ENCODE assay signal across 8 mouse cellular contexts in genomic region chr2:35200898-35201668, GRCm38 (mm10). TPM values are rescaled to one million over a fixed set of nuclear protein-coding genes. Genes with fewer than 3 reads are reported as not detected.
DNase-seq lines count a peak whose midpoint lies in the region; ATAC-seq and TF ChIP-seq lines count a peak whose summit lies in the region.

Rab14 (minus strand) TSS chr2:35201120.

- TF ChIP-seq CTCF in E14TG2a.4 (conservative IDR thresholded peaks at IDR 0.05; ENCODE audit: low read length), result no peak
- TF ChIP-seq CTCF in heart, postnatal 0 days (IDR thresholded peaks at IDR 0.05; ENCODE audit: low read depth), result no peak
- 0 out of 2 replicates have a peak, but pooled peaks have one; percentile 13 for TF ChIP-seq CTCF in testis, adult 2 months (IDR thresholded peaks at IDR 0.05; ENCODE audit: control insufficient read depth, insufficient read depth, insufficient replicate concordance, low read depth, low read length)

- ATAC-seq in forebrain, embryonic 12.5 days (ENCODE audit: low FRiP score), result peak; percentile 98
- ATAC-seq in heart, postnatal 0 days (ENCODE audit: insufficient read depth, low read depth), result peak; percentile 97
- ATAC-seq in liver, embryonic 16.5 days (ENCODE audit: low read depth), result peak; percentile 94
- peak; percentile 98 for ATAC-seq in neural tube, embryonic 13.5 days (ENCODE audit: low read depth)

- under 1% methylated on average over 45 of the region's 47 CpGs for WGBS in forebrain, embryonic 12.5 days
- WGBS in heart, postnatal 0 days, result under 1% methylated on average over 46 of the region's 47 CpGs
- under 1% methylated on average over 47 of the region's 47 CpGs for WGBS in liver, embryonic 16.5 days (ENCODE audit: insufficient replicate concordance)
- under 1% methylated on average over 42 of the region's 47 CpGs for WGBS in neural tube, embryonic 13.5 days

- H3K27ac ChIP-seq in forebrain, embryonic 12.5 days, result peak within 1 kb of the TSS; percentile 98
- H3K27ac ChIP-seq in heart, postnatal 0 days (ENCODE audit: low read depth), result peak within 1 kb of the TSS; percentile 99
- H3K27ac ChIP-seq in liver, embryonic 16.5 days (ENCODE audit: low read length), result peak within 1 kb of the TSS; percentile 96
- H3K27ac ChIP-seq in neural tube, embryonic 13.5 days (replicated peaks), result peak within 1 kb of the TSS; percentile 98
- peak within 1 kb of the TSS; percentile 99 for H3K27ac ChIP-seq in testis, adult 2 months (ENCODE audit: control insufficient read depth, insufficient read depth, low read depth, low read length)

- H3K9ac ChIP-seq in forebrain, embryonic 12.5 days, result peak within 1 kb of the TSS; percentile 99
- peak within 1 kb of the TSS; percentile 100 for H3K9ac ChIP-seq in heart, postnatal 0 days (replicated peaks; ENCODE audit: low read depth, low read length)
- peak within 1 kb of the TSS; percentile 99 for H3K9ac ChIP-seq in liver, embryonic 16.5 days (ENCODE audit: low read depth, low read length)
- H3K9ac ChIP-seq in neural tube, embryonic 13.5 days, result peak within 1 kb of the TSS; percentile 100

- no peaks in the 10 kb centered on the region for H3K27me3 ChIP-seq in E14TG2a.4 (ENCODE audit: insufficient read depth, low read length)
- 0 out of 2 replicates have a peak, but pooled peaks cover 8% of the 10 kb centered on the region for H3K27me3 ChIP-seq in forebrain, embryonic 12.5 days
- H3K27me3 ChIP-seq in heart, postnatal 0 days (ENCODE audit: control insufficient read depth, insufficient read depth, low read length), result no peaks in the 10 kb centered on the region
- H3K27me3 ChIP-seq in liver, embryonic 16.5 days (ENCODE audit: control insufficient read depth, insufficient read depth, low read depth, low read length), result no peaks in the 10 kb centered on the region
- 0 out of 2 replicates have a peak, but pooled peaks cover 4% of the 10 kb centered on the region for H3K27me3 ChIP-seq in neural tube, embryonic 13.5 days
- no peaks in the 10 kb centered on the region for H3K27me3 ChIP-seq in testis, adult 2 months (ENCODE audit: control insufficient read depth, insufficient read depth, low read length)

- peaks cover 17% of the 10 kb centered on the region for H3K9me3 ChIP-seq in E14TG2a.4 (ENCODE audit: low read length)
- H3K9me3 ChIP-seq in forebrain, embryonic 12.5 days, result no peaks in the 10 kb centered on the region
- H3K9me3 ChIP-seq in heart, postnatal 0 days (replicated peaks; ENCODE audit: control insufficient read depth, low read length), result no peaks in the 10 kb centered on the region
- no peaks in the 10 kb centered on the region for H3K9me3 ChIP-seq in liver, embryonic 16.5 days (replicated peaks; ENCODE audit: control insufficient read depth, low read length)
- no peaks in the 10 kb centered on the region for H3K9me3 ChIP-seq in neural tube, embryonic 13.5 days

- TF ChIP-seq EP300 in heart, postnatal 0 days (IDR thresholded peaks at IDR 0.05; ENCODE audit: low read depth), result no peak

- peak within 1 kb of the TSS; percentile 82 for H3K4me2 ChIP-seq in forebrain, embryonic 12.5 days
- peak within 1 kb of the TSS; percentile 92 for H3K4me2 ChIP-seq in heart, postnatal 0 days (ENCODE audit: low read depth, low read length)
- peak within 1 kb of the TSS; percentile 97 for H3K4me2 ChIP-seq in liver, embryonic 16.5 days (ENCODE audit: low read depth, low read length)
- peak within 1 kb of the TSS; percentile 74 for H3K4me2 ChIP-seq in neural tube, embryonic 13.5 days

- TF ChIP-seq POLR2A in testis, adult 2 months (IDR thresholded peaks at IDR 0.05; ENCODE audit: control insufficient read depth, low read depth, low read length), result peak; percentile 97

- H3K4me3 ChIP-seq in E14TG2a.4 (replicated peaks; ENCODE audit: low read length), result peak within 1 kb of the TSS; percentile 94
- H3K4me3 ChIP-seq in forebrain, embryonic 12.5 days (replicated peaks), result peak within 1 kb of the TSS; percentile 100
- peak within 1 kb of the TSS; percentile 97 for H3K4me3 ChIP-seq in heart, postnatal 0 days (ENCODE audit: low read depth, low read length)
- peak within 1 kb of the TSS; percentile 94 for H3K4me3 ChIP-seq in liver, embryonic 16.5 days (ENCODE audit: low read depth, low read length)
- H3K4me3 ChIP-seq in neural tube, embryonic 13.5 days, result peak within 1 kb of the TSS; percentile 86
- peak within 1 kb of the TSS; percentile 100 for H3K4me3 ChIP-seq in testis, adult 2 months (ENCODE audit: control insufficient read depth, low read depth, low read length)

- H3K4me1 ChIP-seq in E14TG2a.4 (replicated peaks; ENCODE audit: low read depth, low read length), result peaks cover 15% of the 10 kb centered on the region
- peaks cover 17% of the 10 kb centered on the region for H3K4me1 ChIP-seq in forebrain, embryonic 12.5 days
- H3K4me1 ChIP-seq in heart, postnatal 0 days (ENCODE audit: control insufficient read depth, insufficient read depth), result peaks cover 18% of the 10 kb centered on the region
- peaks cover 17% of the 10 kb centered on the region for H3K4me1 ChIP-seq in liver, embryonic 16.5 days (ENCODE audit: control insufficient read depth, low read depth, low read length)
- peaks cover 34% of the 10 kb centered on the region for H3K4me1 ChIP-seq in neural tube, embryonic 13.5 days (replicated peaks)
- H3K4me1 ChIP-seq in testis, adult 2 months (ENCODE audit: control insufficient read depth, insufficient read depth, low read length), result peaks cover 4% of the 10 kb centered on the region

- H3K36me3 ChIP-seq in E14TG2a.4 (ENCODE audit: insufficient read depth, low read length), result peaks cover 12% of the 10 kb centered on the region; the same call in 1 of the 2 replicates
- no peaks in the 10 kb centered on the region for H3K36me3 ChIP-seq in forebrain, embryonic 12.5 days (replicated peaks)
- no peaks in the 10 kb centered on the region for H3K36me3 ChIP-seq in heart, postnatal 0 days (replicated peaks; ENCODE audit: control insufficient read depth, insufficient read depth, low read length)
- H3K36me3 ChIP-seq in liver, embryonic 16.5 days (ENCODE audit: control insufficient read depth, insufficient read depth), result no peaks in the 10 kb centered on the region
- H3K36me3 ChIP-seq in neural tube, embryonic 13.5 days, result no peaks in the 10 kb centered on the region
- H3K36me3 ChIP-seq in testis, adult 2 months (ENCODE audit: control insufficient read depth, insufficient read depth, low read length), result no peaks in the 10 kb centered on the region

- peak; percentile 99 for DNase-seq in c-Kit-positive CD71-positive TER-119-positive erythroid progenitor cells, embryonic 14.5 days (ENCODE audit: low spot score)
- peak; percentile 100 for DNase-seq in heart, postnatal 0 days (ENCODE audit: low spot score)
- DNase-seq in kidney, postnatal 4 days, result peak; percentile 100

RNA-seq across cellular contexts. Expression of gene Rab14, which starts in this region (rescaled TPM):
- 355 and 396 TPM in 2 replicates for polyA plus RNA-seq in forebrain, embryonic 12.5 days (2016; fragmentation: Nextera tagmentation; extraction: Ambion mirVana)
- total RNA-seq in heart, postnatal 0 days (2014; rRNA removed; ENCODE audit: low replicate concordance), result 83.8 and 130 TPM in 2 replicates
- 346 and 349 TPM in 2 replicates for polyA plus RNA-seq in heart, postnatal 0 days (2015; fragmentation: Nextera tagmentation; extraction: Ambion mirVana)
- 110 and 114 TPM in 2 replicates for polyA plus RNA-seq in liver, embryonic 16.5 days (2015; fragmentation: Nextera tagmentation; extraction: Ambion mirVana)
- 428 and 458 TPM in 2 replicates for polyA plus RNA-seq in neural tube, embryonic 13.5 days (2015; fragmentation: Nextera tagmentation; extraction: Ambion mirVana)
- 20.1 and 28.9 TPM in 2 replicates for polyA plus RNA-seq in testis, adult 2 months (2012; rRNA removed)

Comparison
In these comparisons a context has a peak if more than half of its experiments do, and no peak if none do; other contexts are left out.
1. Peak in every context shown above with its lines: DNase-seq, ATAC-seq, H3K4me3 ChIP-seq and H3K27ac ChIP-seq.